Mouse (Mus musculus) thymus, adult 2 months (tissue): ENCODE results near the gene Nin. TPM values are rescaled to one million over a fixed set of nuclear protein-coding genes. Genes with fewer than 3 reads are reported as not detected.

ENCODE experiments used
- DNase-seq: peaks from one replicate; pipeline ENCODE4 v3.0.0; 2021
- H3K27ac ChIP-seq: fragments of 200-500 bp; 2 replicates; pipeline ENCODE4 v1.5.1; 2012; ENCODE audit warnings: low read length, control low read depth; ENCODE audit not compliant: control insufficient read depth, insufficient read depth
- H3K27me3 ChIP-seq: fragments of 200-500 bp; 2 replicates; pipeline ENCODE4 v1.6.1; 2012; ENCODE audit warnings: mild to moderate bottlenecking, low read length, moderate library complexity, mixed read lengths; ENCODE audit not compliant: control insufficient read depth, insufficient read depth
- H3K36me3 ChIP-seq: fragments of 200-500 bp; 2 replicates; pipeline ENCODE4 v1.6.1; 2012; ENCODE audit warnings: mild to moderate bottlenecking, low read length, moderate library complexity; ENCODE audit not compliant: control insufficient read depth, insufficient read depth
- H3K4me1 ChIP-seq: fragments of 200-500 bp; replicated peaks from 2 replicates; pipeline ENCODE4 v1.6.1; 2012; ENCODE audit warnings: low read length; ENCODE audit not compliant: control insufficient read depth, insufficient read depth
- H3K4me3 ChIP-seq: fragments of 200-500 bp; 2 replicates; pipeline ENCODE4 v1.5.1; 2012; ENCODE audit warnings: mild to moderate bottlenecking, low read length, control low read depth, moderate library complexity; ENCODE audit not compliant: control insufficient read depth, insufficient read depth
- CTCF ChIP-seq: fragments of 200-500 bp; IDR thresholded peaks from 2 replicates; pipeline ENCODE4 v1.5.1; 2012; ENCODE audit warnings: mild to moderate bottlenecking, control low read depth, low read length, moderate library complexity, borderline replicate concordance; ENCODE audit not compliant: control insufficient read depth, poor library complexity, insufficient read depth; ENCODE audit errors: extremely low read depth
- POLR2A ChIP-seq: fragments of 200-500 bp; IDR thresholded peaks from 2 replicates; pipeline ENCODE4 v1.6.1; 2012; ENCODE audit warnings: mild to moderate bottlenecking, low read length, control low read depth, moderate library complexity; ENCODE audit not compliant: control insufficient read depth, poor library complexity, insufficient read depth; ENCODE audit errors: extremely low read depth
- WGBS: fragments of 180-500 bp; shearing (Covaris S2); methylation state at CpG from one replicate; pipeline ENCODE4 v1.1.7; 2018; 5-methylcytosine and 5-hydroxymethylcytosine counted together
- polyA plus RNA-seq: library from polyadenylated mRNA; depleted of rRNA; stranded (reverse); fragments of >200 nt; gene quantifications from 2 replicates; pipeline ENCODE4 v1.2.3, GENCODE M21; 2012

Gene Nin
- polyA plus RNA-seq, 1 experiment, result 21.8 TPM

DNA sequence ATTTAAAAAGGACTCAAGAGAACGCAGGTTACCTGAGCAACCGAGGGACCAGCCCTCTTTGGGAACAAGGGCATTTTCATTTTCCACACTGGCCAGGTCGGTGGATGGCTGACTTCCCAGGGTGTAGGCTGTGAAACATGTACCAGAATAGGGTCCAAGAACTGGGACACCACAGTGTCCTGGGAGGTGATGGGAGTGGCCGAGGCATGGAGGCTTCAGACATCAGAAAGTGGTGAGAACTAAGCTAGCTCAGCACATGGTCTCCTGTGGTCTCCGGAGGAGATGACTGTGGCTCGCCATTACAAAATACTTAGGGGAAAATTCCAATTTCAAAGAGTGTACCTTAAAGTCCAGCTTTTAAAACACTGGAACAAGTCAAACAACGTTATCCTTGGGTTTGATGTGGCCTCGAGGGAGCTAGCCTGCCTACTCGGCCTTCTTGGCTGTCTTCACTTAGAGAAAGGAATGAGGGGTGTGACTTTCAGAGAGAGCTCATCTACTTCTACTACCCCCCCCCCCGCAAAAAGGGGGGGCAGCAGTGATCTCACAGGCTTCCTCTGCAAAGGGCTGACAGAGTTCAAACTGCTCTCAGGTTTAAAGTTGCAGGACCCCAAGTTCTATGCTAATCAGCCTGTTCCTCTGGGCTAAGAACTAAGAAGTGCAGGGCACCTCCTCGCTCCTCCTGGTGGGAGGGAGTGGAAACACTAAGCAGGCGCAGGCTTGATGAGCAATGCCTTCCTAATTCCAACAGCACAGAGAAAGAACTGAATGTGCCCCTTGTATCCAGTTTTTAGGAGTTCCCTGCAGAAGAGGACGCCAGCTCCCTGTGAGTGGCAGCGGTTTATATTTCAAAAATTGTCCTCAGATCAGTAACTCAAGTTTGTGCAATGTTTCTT is 54.3 kb downstream of the Nin start:
- peaks cover 26% of the 10 kb centered on the region for H3K36me3 ChIP-seq
- H3K4me3 ChIP-seq, result no peak overlapping the region
- peak; percentile 12 for DNase-seq
- H3K27ac ChIP-seq, result no peak overlapping the region
- 91% methylated on average over 14 of the region's 14 CpGs for WGBS
- TF ChIP-seq POLR2A, result no peak
- TF ChIP-seq CTCF, result no peak
- no peaks in the 10 kb centered on the region for H3K4me1 ChIP-seq
- H3K27me3 ChIP-seq, result no peaks in the 10 kb centered on the region

DNA sequence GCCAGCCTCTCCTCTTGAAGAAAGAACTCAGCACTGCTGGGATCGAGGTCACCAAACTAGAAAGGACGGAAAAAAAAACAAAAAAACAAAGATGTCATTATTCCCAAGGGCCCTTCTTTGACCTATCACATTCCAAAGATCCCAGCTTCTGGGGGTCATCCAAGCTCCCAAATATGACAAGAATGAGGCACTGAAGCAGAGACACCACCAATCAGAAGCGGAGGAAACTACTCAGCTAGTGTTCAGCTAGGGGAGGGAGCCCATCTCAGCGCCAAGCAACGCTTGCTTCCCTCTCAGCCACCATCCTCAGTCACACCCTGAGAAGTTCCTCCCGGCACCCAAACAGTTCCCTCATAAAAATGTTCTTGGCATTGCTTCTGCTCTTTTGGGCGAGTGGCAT is 62.8 kb downstream of the Nin start:
- H3K27me3 ChIP-seq, result no peaks in the 10 kb centered on the region
- peaks cover 58% of the 10 kb centered on the region for H3K36me3 ChIP-seq
- H3K4me1 ChIP-seq, result no peaks in the 10 kb centered on the region
- no peak overlapping the region for H3K4me3 ChIP-seq
- 93% methylated on average over 7 of the region's 7 CpGs for WGBS
- no peak for DNase-seq
- no peak overlapping the region for H3K27ac ChIP-seq
- TF ChIP-seq CTCF, result no peak
- no peak for TF ChIP-seq POLR2A

DNA sequence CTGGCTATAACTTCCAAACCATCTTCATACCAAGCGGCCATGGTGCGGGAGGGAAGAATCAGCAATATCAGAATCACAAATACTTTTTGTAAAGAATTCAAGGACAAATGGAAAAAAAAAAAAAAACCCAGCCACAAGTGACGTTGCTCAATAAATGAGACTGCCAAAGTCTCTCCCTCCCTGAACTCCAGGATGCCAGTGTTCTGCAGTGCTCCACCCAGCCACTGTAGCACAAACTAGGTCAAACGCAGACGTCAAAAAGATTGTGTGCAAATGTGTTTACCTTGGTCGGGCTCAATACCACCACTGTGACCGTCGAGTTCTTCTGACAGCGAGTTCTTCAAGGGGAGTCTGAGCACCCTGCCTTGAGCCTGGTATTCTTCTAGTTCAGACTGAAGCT is 64.8 kb downstream of the Nin start:
- TF ChIP-seq CTCF, result no peak
- no peak for TF ChIP-seq POLR2A
- no peaks in the 10 kb centered on the region for H3K4me1 ChIP-seq
- peaks cover 50% of the 10 kb centered on the region for H3K36me3 ChIP-seq
- H3K4me3 ChIP-seq, result no peak overlapping the region
- no peak for DNase-seq
- 94% methylated on average over 9 of the region's 9 CpGs for WGBS
- no peaks in the 10 kb centered on the region for H3K27me3 ChIP-seq
- no peak overlapping the region for H3K27ac ChIP-seq

DNA sequence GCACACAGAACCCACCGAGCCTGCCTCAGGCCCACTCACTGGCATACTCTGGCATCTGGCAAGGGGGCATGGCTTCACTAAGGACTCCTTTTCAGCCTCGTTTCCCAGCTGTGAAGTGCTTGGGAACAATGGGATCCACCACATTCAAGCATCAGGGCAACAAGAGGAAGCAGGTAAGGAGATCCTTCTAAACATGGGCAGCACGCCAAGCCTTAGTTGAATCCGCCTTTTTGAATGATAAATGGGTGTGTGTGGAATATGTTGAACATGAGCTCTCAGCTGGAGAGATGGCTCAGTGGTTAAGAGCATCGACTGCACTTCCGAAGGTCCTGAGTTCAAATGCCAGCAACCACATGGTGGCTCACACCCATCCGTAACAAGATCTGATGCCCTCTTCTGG is 66.2 kb downstream of the Nin start:
- peaks cover 57% of the 10 kb centered on the region for H3K36me3 ChIP-seq
- H3K27ac ChIP-seq, result no peak overlapping the region
- DNase-seq, result no peak
- H3K4me1 ChIP-seq, result no peaks in the 10 kb centered on the region
- no peaks in the 10 kb centered on the region for H3K27me3 ChIP-seq
- no peak for TF ChIP-seq CTCF
- TF ChIP-seq POLR2A, result no peak
- 93% methylated on average over 7 of the region's 7 CpGs for WGBS
- no peak overlapping the region for H3K4me3 ChIP-seq

DNA sequence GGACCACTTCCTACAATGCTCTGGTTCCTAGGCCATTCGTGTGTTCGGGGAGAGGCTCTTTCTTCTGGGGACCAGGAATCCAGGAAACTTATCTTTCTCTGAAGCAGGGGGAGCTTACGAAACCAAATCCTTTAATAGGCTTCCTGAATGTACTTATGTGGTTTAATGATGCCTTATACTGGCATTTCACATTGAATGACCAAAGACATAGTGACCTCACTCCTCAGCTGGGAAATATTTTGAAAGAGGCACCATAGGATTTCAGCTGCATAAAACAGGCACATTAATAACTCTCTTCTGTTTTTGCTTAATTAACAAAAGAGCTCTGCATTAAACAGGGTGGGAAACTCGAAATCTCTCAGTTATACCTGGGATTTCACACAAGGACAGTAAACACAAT is 69.2 kb downstream of the Nin start:
- Histone ChIP-seq H3K27ac (no peak overlapping the region), H3K36me3 (peaks cover 43% of the 10 kb centered on the region), H3K4me3 (no peak overlapping the region), H3K27me3 (no peaks in the 10 kb centered on the region), H3K4me1 (no peaks in the 10 kb centered on the region)
- 97% methylated on average over 4 of the region's 4 CpGs for WGBS
- DNase-seq, result no peak
- TF ChIP-seq CTCF, result no peak
- TF ChIP-seq POLR2A, result no peak

DNA sequence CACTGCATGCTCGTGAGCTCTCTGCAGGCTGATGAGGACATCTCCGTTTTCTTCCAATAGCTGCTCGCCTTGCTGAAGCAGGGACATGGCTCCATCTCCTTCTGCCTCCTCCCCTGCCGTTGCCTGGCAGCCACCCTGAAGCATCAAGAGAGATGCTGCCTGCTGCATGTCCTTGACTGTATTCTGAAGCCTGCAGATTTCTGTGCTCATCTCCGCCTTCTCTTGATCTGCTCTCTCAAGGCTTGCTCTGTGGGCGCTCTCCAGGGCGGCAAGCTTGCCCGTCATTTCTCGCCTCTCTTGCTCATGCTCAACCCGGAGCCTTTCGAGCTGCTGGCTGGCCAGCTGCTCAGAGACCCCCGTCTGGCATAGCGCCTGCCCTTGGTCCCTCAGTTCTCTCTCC is 70.1 kb downstream of the Nin start:
- Histone ChIP-seq H3K36me3 (peaks cover 46% of the 10 kb centered on the region), H3K27ac (no peak overlapping the region), H3K4me3 (no peak overlapping the region), H3K27me3 (no peaks in the 10 kb centered on the region), H3K4me1 (no peaks in the 10 kb centered on the region)
- no peak for DNase-seq
- TF ChIP-seq POLR2A, result no peak
- no peak for TF ChIP-seq CTCF
- WGBS, result over 99% methylated on average over 13 of the region's 13 CpGs

DNA sequence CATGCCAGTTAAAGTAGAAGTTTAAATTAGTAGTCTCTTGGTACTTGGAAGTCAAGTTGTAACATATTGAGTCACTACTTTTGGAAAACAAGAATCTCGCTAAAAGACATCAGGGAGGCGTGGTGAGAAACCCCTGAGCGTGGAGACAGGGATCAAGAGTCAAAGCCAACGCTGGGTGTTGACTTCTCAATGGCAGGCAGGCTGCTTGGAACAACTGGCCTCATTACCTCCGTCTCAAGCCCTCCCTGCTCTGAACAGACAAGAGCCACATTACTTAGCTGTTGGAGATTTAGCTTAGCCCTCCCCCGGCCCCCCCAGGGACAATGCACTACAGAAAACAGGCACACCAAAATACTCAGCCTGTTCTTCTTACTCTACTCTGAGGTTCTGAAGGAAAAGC is 72.5 kb downstream of the Nin start:
- peaks cover 51% of the 10 kb centered on the region for H3K36me3 ChIP-seq
- TF ChIP-seq POLR2A, result no peak
- TF ChIP-seq CTCF, result no peak

More for the DNA sequence above, 72.5 kb downstream of the Nin start:
- H3K27me3 ChIP-seq, result no peaks in the 10 kb centered on the region
- WGBS, result 93% methylated on average over 6 of the region's 6 CpGs
- no peak for DNase-seq
- H3K27ac ChIP-seq, result no peak overlapping the region
- no peak overlapping the region for H3K4me3 ChIP-seq
- H3K4me1 ChIP-seq, result no peaks in the 10 kb centered on the region
